Mouse (Mus musculus): Measurements from ENCODE around the gene Pigc.

Pigc gene

DNA sequence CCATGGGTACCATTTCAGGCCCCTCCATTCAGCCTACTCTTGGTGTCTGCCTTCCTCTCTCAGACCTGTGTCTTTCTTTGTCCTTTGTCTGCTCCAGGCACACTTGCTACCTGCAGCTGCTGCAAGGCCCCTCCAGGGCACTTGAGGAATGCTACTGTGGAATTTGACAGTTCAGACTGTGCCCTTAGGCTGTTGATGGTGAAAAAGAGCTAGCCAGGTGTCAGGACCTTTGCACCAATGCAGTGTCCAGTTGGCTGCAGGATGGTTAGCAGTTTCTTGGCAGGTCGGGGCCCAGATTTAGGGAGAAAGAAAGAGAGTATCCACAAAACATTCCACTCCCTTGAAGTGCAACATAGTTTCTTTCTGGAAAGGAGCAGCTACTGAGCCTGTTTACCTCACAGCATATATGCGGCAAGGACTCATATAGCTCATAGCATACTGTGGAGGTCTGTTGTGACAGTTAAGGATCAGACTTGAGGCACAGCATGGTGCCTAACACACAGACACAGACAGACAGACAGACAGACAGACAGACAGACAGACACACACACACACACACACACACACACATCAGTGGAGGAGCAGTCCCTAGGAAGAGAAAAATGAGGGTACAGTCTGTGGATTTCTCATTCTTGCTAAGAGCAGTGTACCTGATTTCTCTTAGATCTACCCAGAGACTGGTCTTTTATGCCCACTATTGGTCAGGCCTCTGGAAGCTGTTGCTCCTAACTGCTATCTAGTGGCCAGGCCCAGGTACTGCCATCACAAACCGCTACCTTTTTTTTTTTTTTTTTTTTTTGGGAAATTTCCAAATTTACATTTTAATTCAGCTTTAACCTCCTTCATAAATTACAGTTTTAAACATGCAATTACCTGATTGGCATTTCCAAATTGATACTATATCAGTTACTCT, 6.3 kb upstream of the Pigc start:
- Histone ChIP-seq H3K4me1 (replicated peaks; ENCODE audit: low read depth, low read length) (peaks cover 9% of the 10 kb centered on the region), H3K9me3 (ENCODE audit: low read length) (no peaks in the 10 kb centered on the region), H3K4me3 (replicated peaks; ENCODE audit: low read length) (no peak overlapping the region), H3K36me3 (ENCODE audit: insufficient read depth, low read length) (no peaks in the 10 kb centered on the region), H3K27me3 (ENCODE audit: insufficient read depth, low read length) (no peaks in the 10 kb centered on the region)
- TF ChIP-seq POU5F1 (IDR thresholded peaks at IDR 0.05; ENCODE audit: borderline replicate concordance, low read length): no peak
- TF ChIP-seq NANOG (IDR thresholded peaks at IDR 0.05; ENCODE audit: borderline replicate concordance, low read length): no peak
- TF ChIP-seq CTCF (conservative IDR thresholded peaks at IDR 0.05; ENCODE audit: low read length): peak; percentile 50

DNA sequence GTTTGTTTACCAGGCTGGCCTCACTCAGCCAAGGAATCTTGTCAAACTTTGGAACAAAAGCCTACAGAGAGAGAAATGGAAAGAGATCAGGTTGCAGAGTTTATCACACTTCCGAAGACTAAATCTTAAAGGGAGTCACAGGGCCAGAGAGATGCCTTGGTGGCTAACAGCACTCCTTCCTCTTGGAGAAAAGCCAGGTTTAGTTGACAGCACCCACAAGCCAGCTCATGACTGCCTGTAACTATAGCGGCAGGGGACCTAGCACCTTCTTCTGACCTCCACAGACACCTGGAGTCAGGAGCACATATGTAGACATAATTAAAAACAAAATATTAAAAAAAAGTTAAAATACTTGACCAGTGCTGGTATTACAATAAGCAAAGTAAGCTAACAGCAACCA, 1.1 kb upstream of the Pigc start:
- H3K4me1 ChIP-seq (replicated peaks; ENCODE audit: low read depth, low read length): peaks cover 10% of the 10 kb centered on the region
- no peak overlapping the region for H3K4me3 ChIP-seq (replicated peaks; ENCODE audit: low read length)
- no peaks in the 10 kb centered on the region for H3K27me3 ChIP-seq (ENCODE audit: insufficient read depth, low read length)
- H3K36me3 ChIP-seq (ENCODE audit: insufficient read depth, low read length): no peaks in the 10 kb centered on the region
- TF ChIP-seq NANOG (IDR thresholded peaks at IDR 0.05; ENCODE audit: borderline replicate concordance, low read length) (no peak), CTCF (conservative IDR thresholded peaks at IDR 0.05; ENCODE audit: low read length) (no peak), POU5F1 (IDR thresholded peaks at IDR 0.05; ENCODE audit: borderline replicate concordance, low read length) (no peak)
- H3K9me3 ChIP-seq (ENCODE audit: low read length): no peaks in the 10 kb centered on the region

DNA sequence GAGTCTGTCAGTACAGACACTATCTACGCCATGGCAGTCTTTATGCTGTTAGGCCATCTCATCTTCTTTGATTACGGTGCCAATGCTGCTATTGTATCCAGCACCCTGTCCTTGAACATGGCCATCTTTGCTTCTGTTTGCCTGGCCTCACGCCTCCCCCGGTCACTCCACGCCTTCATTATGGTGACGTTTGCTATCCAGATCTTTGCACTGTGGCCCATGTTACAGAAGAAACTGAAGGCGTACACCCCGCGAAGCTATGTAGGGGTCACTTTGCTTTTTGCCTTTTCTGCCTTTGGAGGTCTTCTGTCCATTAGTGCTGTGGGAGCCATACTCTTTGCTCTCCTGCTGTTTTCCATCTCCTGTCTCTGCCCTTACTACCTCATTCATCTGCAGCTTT, 1.9 kb downstream of the Pigc start:
- TF ChIP-seq NANOG (IDR thresholded peaks at IDR 0.05; ENCODE audit: borderline replicate concordance, low read length): no peak
- TF ChIP-seq CTCF (conservative IDR thresholded peaks at IDR 0.05; ENCODE audit: low read length): no peak
- TF ChIP-seq POU5F1 (IDR thresholded peaks at IDR 0.05; ENCODE audit: borderline replicate concordance, low read length): no peak
- H3K27me3 ChIP-seq (ENCODE audit: insufficient read depth, low read length): no peaks in the 10 kb centered on the region
- no peaks in the 10 kb centered on the region for H3K9me3 ChIP-seq (ENCODE audit: low read length)
- H3K4me1 ChIP-seq (replicated peaks; ENCODE audit: low read depth, low read length): peaks cover 12% of the 10 kb centered on the region
- H3K4me3 ChIP-seq (replicated peaks; ENCODE audit: low read length): no peak overlapping the region
- H3K36me3 ChIP-seq (ENCODE audit: insufficient read depth, low read length): no peaks in the 10 kb centered on the region

DNA sequence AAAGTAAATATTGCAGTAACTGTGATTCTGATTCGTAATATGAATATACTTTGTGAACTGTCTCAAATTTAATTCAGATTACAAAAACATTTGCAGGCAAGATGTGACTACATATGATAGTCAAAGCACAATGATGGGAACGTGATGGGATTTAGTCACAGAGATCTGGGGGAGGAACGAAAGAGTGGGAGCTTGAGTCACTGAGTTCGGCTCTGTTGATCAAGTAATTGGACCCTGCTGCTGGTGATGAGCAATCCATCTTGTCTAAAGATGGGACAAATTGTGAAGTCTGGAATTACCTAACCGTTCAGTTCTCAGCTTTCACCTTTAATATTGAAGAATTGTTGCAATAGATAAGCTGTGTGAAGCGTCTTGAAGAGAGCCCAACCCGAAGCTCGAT, 3.2 kb downstream of the Pigc start:
- Histone ChIP-seq H3K27me3 (ENCODE audit: insufficient read depth, low read length) (no peaks in the 10 kb centered on the region), H3K36me3 (ENCODE audit: insufficient read depth, low read length) (no peaks in the 10 kb centered on the region)
- no peak for TF ChIP-seq POU5F1 (IDR thresholded peaks at IDR 0.05; ENCODE audit: borderline replicate concordance, low read length)
- TF ChIP-seq CTCF (conservative IDR thresholded peaks at IDR 0.05; ENCODE audit: low read length): no peak
- no peak for TF ChIP-seq NANOG (IDR thresholded peaks at IDR 0.05; ENCODE audit: borderline replicate concordance, low read length)

GRCm38 (mm10) chr1:161976255-161977182, 7.5 kb downstream of the Pigc start:
- H3K4me3 ChIP-seq (replicated peaks; ENCODE audit: low read length): peak overlapping the region; percentile 32; the same call in 1 of the 2 replicates
- peak; percentile 61 for TF ChIP-seq CTCF (conservative IDR thresholded peaks at IDR 0.05; ENCODE audit: low read length)
- no peak for TF ChIP-seq POU5F1 (IDR thresholded peaks at IDR 0.05; ENCODE audit: borderline replicate concordance, low read length)
- H3K36me3 ChIP-seq (ENCODE audit: insufficient read depth, low read length): no peaks in the 10 kb centered on the region
- H3K4me1 ChIP-seq (replicated peaks; ENCODE audit: low read depth, low read length): peaks cover 18% of the 10 kb centered on the region
- H3K27me3 ChIP-seq (ENCODE audit: insufficient read depth, low read length): peaks cover 3% of the 10 kb centered on the region
- no peaks in the 10 kb centered on the region for H3K9me3 ChIP-seq (ENCODE audit: low read length)

More for the DNA sequence above, 3.2 kb downstream of the Pigc start:
- H3K9me3 ChIP-seq (ENCODE audit: low read length): no peaks in the 10 kb centered on the region
- H3K4me3 ChIP-seq (replicated peaks; ENCODE audit: low read length): no peak overlapping the region
- peaks cover 25% of the 10 kb centered on the region for H3K4me1 ChIP-seq (replicated peaks; ENCODE audit: low read depth, low read length)

DNA sequence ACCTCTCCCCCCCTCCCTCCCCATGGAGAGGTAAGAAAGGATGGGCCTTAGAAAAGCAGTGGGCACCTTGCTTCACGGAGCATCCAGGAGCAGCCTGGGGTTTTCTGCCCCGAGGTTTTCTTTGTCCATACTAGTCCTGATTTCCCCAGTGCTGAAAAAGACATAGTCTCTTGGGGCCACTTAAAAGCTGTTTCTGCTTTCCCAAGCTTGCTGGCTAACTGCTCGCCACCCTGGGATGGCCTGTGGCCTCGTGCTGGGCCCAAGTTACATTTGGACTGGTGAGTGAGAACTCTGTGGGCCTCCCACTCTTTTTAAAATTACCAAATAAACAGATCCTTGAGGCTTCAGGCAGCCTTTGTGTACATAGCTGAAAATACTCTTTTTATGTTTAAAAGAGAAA, 8.3 kb downstream of the Pigc start:
- H3K27me3 ChIP-seq (ENCODE audit: insufficient read depth, low read length): peaks cover 3% of the 10 kb centered on the region
- H3K36me3 ChIP-seq (ENCODE audit: insufficient read depth, low read length): no peaks in the 10 kb centered on the region
- no peaks in the 10 kb centered on the region for H3K9me3 ChIP-seq (ENCODE audit: low read length)
- H3K4me3 ChIP-seq (replicated peaks; ENCODE audit: low read length): no peak overlapping the region
- H3K4me1 ChIP-seq (replicated peaks; ENCODE audit: low read depth, low read length): peaks cover 18% of the 10 kb centered on the region
- no peak for TF ChIP-seq CTCF (conservative IDR thresholded peaks at IDR 0.05; ENCODE audit: low read length)
- TF ChIP-seq POU5F1 (IDR thresholded peaks at IDR 0.05; ENCODE audit: borderline replicate concordance, low read length): no peak
- no peak for TF ChIP-seq NANOG (IDR thresholded peaks at IDR 0.05; ENCODE audit: borderline replicate concordance, low read length)

DNA sequence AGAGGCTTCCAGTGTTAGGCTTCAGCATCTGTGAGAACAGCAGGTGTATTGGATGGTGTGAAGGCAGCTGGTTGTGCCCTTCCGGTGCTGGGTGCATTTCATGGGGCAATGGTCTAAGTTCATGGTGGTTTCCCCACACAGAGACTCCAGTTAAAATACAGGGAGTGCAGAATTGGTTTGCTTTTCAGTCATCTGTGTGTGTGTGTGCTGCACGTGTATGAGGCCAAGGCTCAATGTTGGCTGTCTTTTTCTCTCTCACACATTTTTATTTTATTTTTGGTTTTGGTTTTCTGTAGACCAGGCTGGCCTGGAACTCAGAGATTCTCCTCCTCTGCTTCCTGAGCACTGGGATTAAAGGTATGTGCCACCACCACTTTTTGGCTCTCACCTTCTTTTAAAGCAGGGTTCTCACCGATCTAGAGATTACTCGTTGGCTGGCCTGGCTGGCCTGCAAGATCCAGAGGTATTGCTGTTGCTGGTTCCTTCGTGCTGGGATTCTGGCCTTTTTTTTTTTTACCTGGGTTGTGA, 9.3 kb downstream of the Pigc start:
- H3K4me1 ChIP-seq (replicated peaks; ENCODE audit: low read depth, low read length): peaks cover 18% of the 10 kb centered on the region
- H3K36me3 ChIP-seq (ENCODE audit: insufficient read depth, low read length): no peaks in the 10 kb centered on the region
- TF ChIP-seq CTCF (conservative IDR thresholded peaks at IDR 0.05; ENCODE audit: low read length) (no peak), NANOG (IDR thresholded peaks at IDR 0.05; ENCODE audit: borderline replicate concordance, low read length) (no peak), POU5F1 (IDR thresholded peaks at IDR 0.05; ENCODE audit: borderline replicate concordance, low read length) (no peak)
- H3K9me3 ChIP-seq (ENCODE audit: low read length): no peaks in the 10 kb centered on the region
- peaks cover 3% of the 10 kb centered on the region for H3K27me3 ChIP-seq (ENCODE audit: insufficient read depth, low read length)
- H3K4me3 ChIP-seq (replicated peaks; ENCODE audit: low read length): no peak overlapping the region

- TF ChIP-seq POU5F1 (IDR thresholded peaks at IDR 0.05; ENCODE audit: borderline replicate concordance, low read length): no peak
- no peak for TF ChIP-seq NANOG (IDR thresholded peaks at IDR 0.05; ENCODE audit: borderline replicate concordance, low read length)
- no peak for TF ChIP-seq CTCF (conservative IDR thresholded peaks at IDR 0.05; ENCODE audit: low read length)
- H3K36me3 ChIP-seq (ENCODE audit: insufficient read depth, low read length): no peaks in the 10 kb centered on the region
- no peaks in the 10 kb centered on the region for H3K9me3 ChIP-seq (ENCODE audit: low read length)
- peaks cover 18% of the 10 kb centered on the region for H3K4me1 ChIP-seq (replicated peaks; ENCODE audit: low read depth, low read length)
- peaks cover 3% of the 10 kb centered on the region for H3K27me3 ChIP-seq (ENCODE audit: insufficient read depth, low read length)
- H3K4me3 ChIP-seq (replicated peaks; ENCODE audit: low read length): no peak within 1 kb of the TSS
Observed at GRCm38 (mm10) chr1:161979536-161979935, 10.6 kb downstream of the Pigc start, which contains the start of gene 4930558K02Rik. Gene 4930558K02Rik, minus strand, starts transcription at chr1:161979636.

Data from E14TG2a.4 (cell line).